Mouse (Mus musculus): ENCODE results near the gene Cldn10.

DNA sequence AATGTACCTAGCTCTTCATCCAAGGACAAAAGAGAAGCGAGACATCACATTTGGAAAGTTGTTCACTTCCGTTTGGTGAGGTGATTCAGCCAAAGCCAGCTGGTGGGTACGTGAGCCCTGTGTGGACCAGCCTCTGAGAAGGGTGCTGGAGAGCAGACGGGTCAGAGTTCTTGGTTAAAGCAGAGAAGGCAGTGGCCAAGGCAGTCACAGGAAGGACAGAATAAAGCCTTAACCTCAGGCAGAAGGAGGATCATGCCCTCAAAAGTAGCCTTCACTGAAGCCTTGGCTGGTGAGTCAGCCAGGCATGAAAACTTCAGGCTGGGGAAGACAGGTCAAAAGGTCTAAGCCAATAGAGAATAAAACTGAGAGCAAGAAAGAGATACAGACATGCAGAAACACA lies 22.0 kb downstream of the Cldn10 start:
- TF ChIP-seq POLR2A (IDR thresholded peaks at IDR 0.05; ENCODE audit: extremely low read depth, insufficient read depth, low read length) (no peak), CTCF (IDR thresholded peaks at IDR 0.05; ENCODE audit: low read depth, low read length) (no peak)

Measured in liver, adult 2 months (tissue).